Mouse (Mus musculus): ENCODE data around the gene Osbp2.
"Not testable (repeated sequence)": the region's sequence is repeated elsewhere in the genome, so short reads cannot be mapped to it uniquely, and the experiment has no call there.

The Osbp2 gene

GRCm38 (mm10) chr11:3863454-3864112 lies at the start of gene Osbp2:
Gene Osbp2, minus strand, starts transcription at chr11:3863903.
- in situ Hi-C loops (cut with MboI, MseI) = no loop called here

- in situ Hi-C loops (cut with MboI, MseI) = no loop called here
These were observed 49.2 kb upstream of the Osbp2 start for GRCm38 (mm10) chr11:3912875-3913271.

GRCm38 (mm10) chr11:3912100-3912874 lies 48.6 kb upstream of the Osbp2 start:
- in situ Hi-C loops (cut with MboI, MseI) = no loop called here

- in situ Hi-C loops (cut with MboI, MseI) = not testable (repeated sequence)
These were observed 47.7 kb upstream of the Osbp2 start for GRCm38 (mm10) chr11:3911440-3911839.

GRCm38 (mm10) chr11:3910513-3911310 lies 47.0 kb upstream of the Osbp2 start:
- in situ Hi-C loops (cut with MboI, MseI) = no loop called here

- in situ Hi-C loops (cut with MboI, MseI) = no loop called here
These were observed 45.5 kb upstream of the Osbp2 start for GRCm38 (mm10) chr11:3909236-3909635.

GRCm38 (mm10) chr11:3905446-3905845 lies 41.7 kb upstream of the Osbp2 start:
- in situ Hi-C loops (cut with MboI, MseI) = no loop called here

GRCm38 (mm10) chr11:3904673-3905072 lies 41.0 kb upstream of the Osbp2 start:
- in situ Hi-C loops (cut with MboI, MseI) = no loop called here

GRCm38 (mm10) chr11:3903046-3903445 lies 39.3 kb upstream of the Osbp2 start:
- in situ Hi-C loops (cut with MboI, MseI) = no loop called here

- in situ Hi-C loops (cut with MboI, MseI) = no loop called here
These were observed 38.8 kb upstream of the Osbp2 start for GRCm38 (mm10) chr11:3902516-3902915.

GRCm38 (mm10) chr11:3900296-3900695 lies 36.6 kb upstream of the Osbp2 start:
- in situ Hi-C loops (cut with MboI, MseI) = no loop called here

- in situ Hi-C loops (cut with MboI, MseI) = loop anchor here (10.0 kb wide), 1 partner anchor 691 kb away; the partner anchor contains the start of gene Eif4enif1
These were observed 32.2 kb upstream of the Osbp2 start for GRCm38 (mm10) chr11:3895933-3896332.

- in situ Hi-C loops (cut with MboI, MseI) = loop anchor here (10.0 kb wide), 1 partner anchor 691 kb away; the partner anchor contains the start of gene Eif4enif1
These were observed 31.8 kb upstream of the Osbp2 start for GRCm38 (mm10) chr11:3895458-3895857.

- in situ Hi-C loops (cut with MboI, MseI) = loop anchor here (10.0 kb wide), 1 partner anchor 690 kb away; the partner anchor contains the start of gene Eif4enif1
These were observed 30.9 kb upstream of the Osbp2 start, which contains the start of the genes 4921536K21Rik and Dusp18 for GRCm38 (mm10) chr11:3894406-3895281. Gene 4921536K21Rik, minus strand, starts transcription at chr11:3895098. Gene Dusp18, plus strand, starts transcription at chr11:3895240.

- in situ Hi-C loops (cut with MboI, MseI) = loop anchor here (10.0 kb wide), 1 partner anchor 689 kb away; the partner anchor contains the start of gene Eif4enif1
These were observed 30.3 kb upstream of the Osbp2 start for GRCm38 (mm10) chr11:3893970-3894369.

- in situ Hi-C loops (cut with MboI, MseI) = no loop called here
These were observed 23.6 kb upstream of the Osbp2 start for GRCm38 (mm10) chr11:3887331-3887730.

GRCm38 (mm10) chr11:3883711-3884110 lies 20.0 kb upstream of the Osbp2 start:
- in situ Hi-C loops (cut with MboI, MseI) = no loop called here

- in situ Hi-C loops (cut with MboI, MseI) = no loop called here
These were observed 16.1 kb upstream of the Osbp2 start for GRCm38 (mm10) chr11:3879836-3880235.

GRCm38 (mm10) chr11:3878660-3879059 lies 15.0 kb upstream of the Osbp2 start:
- in situ Hi-C loops (cut with MboI, MseI) = no loop called here

- in situ Hi-C loops (cut with MboI, MseI) = no loop called here
These were observed 12.7 kb upstream of the Osbp2 start for GRCm38 (mm10) chr11:3876419-3876818.

- in situ Hi-C loops (cut with MboI, MseI) = no loop called here
These were observed 640 bp upstream of the Osbp2 start for GRCm38 (mm10) chr11:3864343-3864742.

Measured in T-helper 1 cell (primary cell).